Mouse (Mus musculus) liver (tissue): ENCODE results near the gene Hspb9.
A peak's percentile ranks its signal among the peaks of the same experiment; 100 is the strongest.

Experiments used
- DNase-seq: peaks from one replicate; pipeline ENCODE4 v3.0.0-alpha.2; 2020; ENCODE audit warnings: mixed read lengths

Hspb9 gene

DNA sequence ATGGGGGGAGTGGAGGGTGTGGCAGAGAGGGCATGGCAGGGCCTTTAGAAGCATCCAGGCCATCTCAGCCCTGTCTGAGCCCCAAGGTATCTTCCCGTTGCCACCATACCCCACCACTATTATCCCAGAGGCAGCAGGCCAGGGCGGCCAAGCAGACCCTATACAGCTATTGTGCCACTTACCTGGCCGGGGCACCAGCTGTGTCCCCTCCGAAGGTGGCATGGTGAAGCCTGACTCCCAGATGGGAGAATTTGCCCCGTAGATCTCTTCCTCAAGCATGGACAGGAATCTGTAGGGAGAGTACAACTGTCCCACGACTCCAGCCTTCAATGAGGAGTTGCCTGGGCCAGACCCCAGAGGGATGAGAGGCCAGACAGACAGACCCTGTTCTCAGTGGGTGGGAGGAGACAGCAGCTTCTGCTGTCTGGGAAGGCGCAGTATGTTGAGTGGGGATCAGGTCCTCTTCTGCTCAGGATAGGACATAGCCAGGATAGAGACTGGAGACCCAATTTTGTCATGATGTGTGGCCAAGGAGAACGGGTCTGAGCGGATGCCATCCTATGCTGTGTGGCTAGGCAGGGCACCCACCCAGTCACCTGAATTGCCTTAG, 4.3 kb upstream of the Hspb9 start:
- DNase-seq = no peak

DNA sequence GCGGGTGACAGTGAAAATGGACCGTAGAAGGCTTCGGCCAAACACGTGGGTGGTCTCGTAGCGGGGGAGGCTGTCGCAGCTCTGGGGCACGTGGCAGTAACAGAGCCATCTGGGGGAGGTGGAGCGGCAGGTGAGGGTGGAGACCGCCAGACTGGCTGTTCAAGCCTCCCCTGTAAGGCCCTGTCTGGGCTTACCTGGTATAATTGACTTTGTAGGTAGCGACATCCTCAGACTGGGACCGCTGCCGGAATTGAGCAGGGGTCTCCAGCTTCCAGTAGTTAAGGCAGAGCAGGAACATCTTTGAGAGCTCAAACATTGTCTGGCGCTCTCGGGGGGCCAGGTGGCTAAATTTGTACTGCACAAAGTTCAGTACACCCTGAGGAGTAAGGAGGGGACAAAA, 3.1 kb upstream of the Hspb9 start:
- no peak for DNase-seq

DNA sequence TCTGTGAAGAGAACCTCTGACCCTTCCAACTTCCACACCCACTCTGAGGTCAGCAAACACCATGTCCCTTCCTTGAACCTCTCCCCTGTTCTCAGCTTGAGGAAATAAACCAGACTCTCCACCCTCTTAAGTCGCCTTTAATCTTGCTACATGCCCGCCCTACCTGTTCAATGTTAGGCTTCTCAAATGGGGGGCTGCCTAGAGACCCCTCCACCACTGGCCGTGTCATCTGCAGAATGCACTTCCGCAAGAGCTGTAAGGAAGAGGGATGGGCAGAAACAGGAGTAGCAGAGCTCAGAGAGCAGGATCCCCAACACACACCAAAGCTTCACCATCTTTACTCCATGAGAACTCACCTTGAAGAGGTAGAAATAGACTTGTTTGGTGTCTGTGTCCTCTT, 2.7 kb upstream of the Hspb9 start:
- DNase-seq = no peak

DNA sequence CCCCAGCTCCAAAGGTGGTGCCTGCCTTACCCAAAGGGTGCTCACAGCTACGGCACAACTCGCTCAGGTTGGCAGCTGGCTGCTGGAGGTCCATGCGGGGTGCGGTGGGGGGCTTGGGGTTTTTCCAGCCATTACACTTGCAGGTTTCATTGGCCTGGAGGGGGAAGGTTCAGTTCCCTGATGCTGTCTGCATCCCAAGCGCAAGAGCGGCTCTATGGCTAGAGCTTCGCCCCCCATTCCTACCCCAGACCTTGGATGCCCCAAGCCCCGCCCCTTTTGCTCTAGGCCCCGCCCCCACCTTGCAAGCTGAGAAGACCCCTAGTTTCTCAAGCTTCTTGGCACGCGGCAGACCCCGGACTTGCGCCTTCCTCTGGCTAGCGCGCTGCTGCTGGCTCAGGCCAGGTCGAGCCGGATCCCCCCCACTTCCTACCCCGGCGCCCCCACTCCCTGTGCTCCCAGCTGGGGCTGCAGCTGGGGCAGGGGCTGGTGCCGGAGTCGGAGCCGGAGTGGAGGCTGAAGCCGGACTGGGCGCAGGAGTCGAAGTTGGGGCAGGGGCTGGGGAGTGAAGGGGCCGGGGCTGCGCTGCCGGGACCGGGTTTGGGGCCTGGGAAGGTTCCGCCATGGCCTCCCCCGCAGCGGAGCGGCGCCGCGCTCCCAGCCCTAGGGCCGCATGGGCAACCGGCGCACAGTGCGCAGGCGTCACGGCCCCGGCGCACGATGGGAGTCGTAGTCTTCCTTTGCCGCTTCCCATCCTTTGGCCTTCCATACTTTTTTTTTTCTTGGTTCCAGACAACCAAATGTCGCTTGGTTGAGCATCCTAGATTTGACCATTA, 1.7 kb upstream of the Hspb9 start, which contains the start of gene Kat2a:
Gene Kat2a, minus strand, starts transcription at position 683 of the 833 bp plus-strand sequence.
- DNase-seq = peak; percentile 82

DNA sequence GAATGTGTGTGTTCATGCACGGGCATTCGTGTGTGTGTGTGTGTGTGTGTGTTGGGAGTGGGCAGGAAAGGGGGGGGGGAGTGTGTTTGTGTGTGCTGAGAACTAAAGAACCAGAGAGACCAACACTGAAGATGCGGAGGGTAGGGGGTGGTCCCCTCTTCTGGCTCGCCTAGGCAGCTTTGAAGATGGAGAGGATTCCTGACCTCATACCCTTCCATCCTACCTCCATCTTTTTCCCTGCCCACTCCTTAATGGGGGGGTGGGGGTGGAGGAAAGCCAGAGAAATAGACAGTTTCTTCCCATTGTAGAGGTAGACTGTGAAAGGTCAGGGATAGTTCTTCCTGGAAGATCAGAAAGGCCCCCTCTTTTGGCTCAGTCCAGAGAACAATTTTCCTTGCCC, 476 bp upstream of the Hspb9 start:
- no peak for DNase-seq

DNA sequence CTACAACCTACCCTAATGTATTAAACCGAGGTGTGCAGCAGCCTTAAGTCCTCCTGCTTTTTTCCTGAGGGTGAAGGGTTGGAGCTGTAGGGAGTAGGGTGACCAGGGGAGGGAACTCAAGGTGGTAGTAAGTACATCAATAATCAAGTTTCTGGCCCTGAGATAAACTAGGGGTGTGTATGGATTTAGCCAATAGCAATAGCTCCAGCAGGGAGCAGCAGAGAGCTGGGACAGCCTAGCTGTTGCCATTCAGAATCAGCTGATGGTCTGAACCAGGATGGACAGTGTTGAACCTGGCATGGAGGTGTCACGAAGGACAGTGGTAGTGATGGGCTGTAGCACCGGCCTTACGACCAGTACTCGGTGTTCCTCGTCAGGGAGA, 875 bp downstream of the Hspb9 start:
- DNase-seq = peak; percentile 87

DNA sequence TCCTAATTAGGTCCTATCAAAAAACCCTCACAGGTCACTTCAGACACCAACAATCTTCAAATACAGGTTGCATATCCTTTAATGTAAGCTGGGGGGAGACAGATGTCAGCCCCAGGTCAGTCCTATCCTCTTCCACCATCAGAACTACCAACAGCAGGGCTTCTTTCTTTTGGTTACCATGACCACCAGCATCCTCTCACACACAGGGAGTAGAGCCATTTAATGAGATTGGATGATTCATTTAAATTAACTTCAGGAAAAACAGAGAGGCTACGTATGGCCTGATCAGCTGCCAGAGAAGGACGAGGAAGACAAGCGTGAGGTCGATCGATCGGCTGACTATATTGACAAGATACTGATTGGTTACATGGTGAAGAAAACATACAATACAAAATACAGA, 1.3 kb downstream of the Hspb9 start:
- DNase-seq = no peak

DNA sequence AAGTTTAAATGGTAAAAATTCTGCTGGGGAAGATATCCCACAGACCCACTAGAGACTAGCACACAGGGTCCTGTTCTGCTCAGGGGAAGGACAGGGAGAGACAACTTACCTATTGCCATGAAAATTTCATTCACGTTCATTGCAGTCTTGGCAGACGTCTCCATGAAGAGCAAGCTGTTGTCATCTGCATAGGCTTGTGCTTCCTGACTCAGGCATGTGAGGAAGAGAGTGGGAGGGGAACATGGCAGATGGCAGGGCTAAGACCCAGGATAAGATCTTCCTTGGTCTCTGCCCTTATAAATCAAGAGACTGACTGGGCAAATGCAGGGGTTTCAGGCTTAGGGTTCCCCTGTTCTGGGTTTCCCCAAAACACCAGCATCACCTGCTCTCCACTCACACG, 3.0 kb downstream of the Hspb9 start:
- DNase-seq = no peak

DNA sequence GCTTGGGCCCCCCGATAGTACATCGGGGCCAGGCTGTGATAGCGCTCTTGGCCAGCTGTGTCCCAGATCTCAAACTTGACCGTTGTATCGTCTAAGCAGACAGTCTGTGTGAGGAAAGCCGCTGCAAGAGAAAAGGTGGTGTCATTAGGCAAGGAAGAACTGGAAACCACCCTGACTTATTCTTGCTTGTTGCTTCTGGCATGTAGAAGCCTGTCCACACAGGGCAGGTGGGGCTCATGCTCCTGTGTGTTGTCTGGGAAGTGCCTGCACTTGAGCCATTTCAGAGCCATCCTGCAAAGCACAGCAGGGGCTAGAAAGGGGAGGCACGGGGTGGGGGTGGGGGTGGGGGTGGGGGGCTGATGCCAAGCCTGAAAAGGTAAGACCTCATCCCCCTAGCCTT, 4.8 kb downstream of the Hspb9 start:
- DNase-seq = no peak

DNA sequence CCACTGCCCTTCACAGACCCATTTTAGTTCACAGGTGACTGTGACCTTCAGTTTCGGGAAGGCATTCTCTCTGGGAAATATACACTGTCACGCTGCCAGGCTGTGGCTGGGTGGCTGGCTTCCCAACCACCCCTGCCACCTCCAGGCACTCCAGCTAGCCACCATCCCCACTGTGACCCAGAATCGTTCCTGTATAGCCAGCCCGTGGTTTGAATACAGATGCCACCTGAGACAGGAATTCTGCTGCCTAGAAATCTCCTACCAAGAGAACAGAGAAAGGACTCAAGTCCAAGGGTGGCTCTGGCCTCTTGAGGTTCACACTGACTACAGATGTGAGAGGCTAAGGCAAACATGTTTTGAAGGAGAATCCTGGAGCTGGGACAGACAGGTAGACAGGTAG, 5.2 kb downstream of the Hspb9 start:
- no peak for DNase-seq

DNA sequence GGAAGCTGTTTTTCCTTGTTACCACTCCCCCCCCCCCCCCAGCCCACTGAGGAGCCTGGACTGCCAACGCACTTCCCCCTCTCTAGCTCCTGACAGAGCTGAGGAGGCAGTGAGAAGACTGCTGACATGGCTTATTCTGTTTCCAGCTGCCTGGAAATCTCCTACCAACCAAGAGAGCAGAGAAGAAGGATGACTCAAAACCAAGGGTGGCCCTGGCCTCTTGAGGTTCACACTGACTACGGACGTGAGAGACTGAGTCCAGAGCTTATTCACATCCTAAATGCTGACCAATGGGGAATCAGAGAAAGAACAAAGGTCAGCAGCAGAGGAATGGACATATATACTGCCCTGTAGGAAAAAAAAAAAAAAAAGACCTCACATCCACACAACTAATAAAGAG, 5.7 kb downstream of the Hspb9 start:
- DNase-seq = no peak

DNA sequence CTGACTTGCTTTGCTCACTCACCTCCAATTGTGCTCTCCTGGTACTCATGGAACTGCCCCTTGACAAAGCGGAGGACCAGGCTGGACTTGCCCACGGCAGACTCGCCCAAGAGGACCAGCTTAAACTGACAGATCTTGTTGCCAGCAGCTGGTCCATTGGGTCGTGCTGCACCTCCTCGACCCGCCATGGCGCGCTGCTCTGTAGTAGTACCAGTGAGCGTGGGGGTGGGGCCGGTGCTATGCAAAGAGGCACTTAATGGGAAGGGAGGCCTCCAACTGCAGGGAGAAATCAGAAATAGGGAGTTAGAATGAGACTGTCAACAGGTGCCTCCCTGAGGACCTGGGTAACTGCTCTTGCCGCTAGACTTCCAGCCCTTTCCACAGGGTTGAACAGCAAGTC, 6.2 kb downstream of the Hspb9 start:
- no peak for DNase-seq

DNA sequence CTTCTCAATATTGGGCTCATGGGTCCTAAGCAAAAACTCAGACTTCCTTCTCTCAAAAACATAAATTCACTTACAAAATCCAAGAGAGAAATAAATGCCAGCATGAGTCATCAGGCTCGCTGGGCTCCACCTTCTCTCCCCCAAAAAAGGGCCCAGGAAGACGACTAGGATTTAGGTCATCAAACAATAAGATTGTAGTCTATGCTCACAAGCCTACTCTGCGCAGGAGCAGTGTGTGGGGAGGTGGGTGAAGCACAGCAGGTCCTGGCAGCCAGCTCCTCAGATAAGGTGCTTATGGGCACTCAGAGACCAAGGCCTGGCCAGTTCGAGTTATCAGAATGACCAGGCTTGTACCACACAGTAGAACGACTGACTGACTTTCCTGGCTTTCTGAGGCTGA, 6.7 kb downstream of the Hspb9 start:
- DNase-seq = no peak

DNA sequence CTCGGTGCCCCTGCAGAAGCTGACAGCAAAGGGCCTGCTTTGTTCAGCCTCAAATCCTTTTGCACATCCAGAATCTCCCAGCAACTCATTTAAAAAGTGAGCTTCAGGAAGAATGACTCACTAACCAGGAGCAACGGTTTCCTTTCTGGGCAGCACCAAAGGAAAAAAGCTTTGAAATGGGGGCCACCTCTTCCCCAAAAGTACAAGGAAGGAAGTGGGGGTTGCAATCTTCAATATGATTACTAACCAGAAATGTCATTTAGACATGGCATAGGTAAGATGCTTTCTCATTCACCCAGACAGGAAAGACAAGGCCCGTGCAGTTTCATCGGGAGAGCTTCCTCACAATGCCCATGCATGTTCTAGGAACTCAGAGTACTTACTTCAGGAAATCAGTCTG, 7.6 kb downstream of the Hspb9 start:
- no peak for DNase-seq

DNA sequence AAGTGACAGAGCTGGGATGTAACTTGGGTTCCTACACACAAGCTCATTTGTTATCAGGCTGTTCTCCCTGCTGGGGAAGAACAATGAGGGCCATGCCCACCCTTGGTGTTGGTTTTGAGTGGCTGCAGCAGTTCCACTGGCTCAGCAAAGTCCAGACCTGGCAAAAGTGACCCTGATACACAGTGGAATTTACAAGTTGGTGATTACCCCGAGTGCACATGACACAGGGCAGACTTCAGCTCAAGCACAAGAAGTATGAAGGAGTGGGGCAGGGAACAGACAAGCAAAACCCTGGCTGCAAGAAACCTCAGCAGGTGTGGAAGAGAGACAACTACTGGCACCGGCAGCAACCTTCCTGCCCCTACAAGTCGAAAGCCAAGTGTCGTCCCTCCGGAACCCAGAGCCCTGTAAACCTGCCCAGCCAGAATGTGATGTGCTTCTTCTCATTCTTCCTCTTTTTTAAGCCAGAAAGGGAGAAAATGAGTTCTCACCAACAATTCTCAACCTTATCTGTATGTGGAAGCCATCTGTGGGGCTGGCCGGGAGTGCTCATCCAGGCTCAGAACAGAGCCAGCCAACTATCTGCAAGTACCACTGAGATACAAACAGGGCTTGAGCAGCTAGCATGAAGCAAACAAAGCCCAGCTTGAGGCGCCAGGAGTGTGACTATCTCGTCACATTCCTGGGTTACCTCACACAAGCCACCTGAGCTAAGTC, 8.3 kb downstream of the Hspb9 start:
- DNase-seq = no peak

DNA sequence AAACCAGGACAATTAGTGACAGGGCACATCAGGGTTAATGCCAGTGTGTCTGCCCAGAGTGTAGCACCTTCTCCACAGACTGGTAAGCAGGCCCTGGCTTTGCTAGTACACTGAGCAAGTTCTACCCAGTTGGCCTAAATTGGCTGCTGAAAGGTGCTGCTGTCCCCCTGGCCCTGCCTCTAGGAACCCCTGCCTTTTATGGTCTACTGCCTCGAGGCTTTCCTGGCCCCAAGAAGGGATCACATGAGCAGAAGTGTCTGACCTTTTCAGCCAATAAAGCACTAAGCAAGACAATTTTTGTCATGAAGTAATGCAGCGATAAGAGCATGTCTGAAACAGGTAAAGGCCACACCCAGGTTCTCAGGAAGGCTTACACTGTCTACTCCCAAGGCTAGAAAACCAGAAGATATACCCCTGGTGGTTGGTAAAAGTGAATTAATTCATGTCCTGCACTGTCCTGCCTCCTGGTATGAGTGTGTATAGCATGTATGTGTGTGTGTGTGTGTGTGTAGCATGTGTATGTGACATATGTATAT, 8.9 kb downstream of the Hspb9 start:
- no peak for DNase-seq

DNA sequence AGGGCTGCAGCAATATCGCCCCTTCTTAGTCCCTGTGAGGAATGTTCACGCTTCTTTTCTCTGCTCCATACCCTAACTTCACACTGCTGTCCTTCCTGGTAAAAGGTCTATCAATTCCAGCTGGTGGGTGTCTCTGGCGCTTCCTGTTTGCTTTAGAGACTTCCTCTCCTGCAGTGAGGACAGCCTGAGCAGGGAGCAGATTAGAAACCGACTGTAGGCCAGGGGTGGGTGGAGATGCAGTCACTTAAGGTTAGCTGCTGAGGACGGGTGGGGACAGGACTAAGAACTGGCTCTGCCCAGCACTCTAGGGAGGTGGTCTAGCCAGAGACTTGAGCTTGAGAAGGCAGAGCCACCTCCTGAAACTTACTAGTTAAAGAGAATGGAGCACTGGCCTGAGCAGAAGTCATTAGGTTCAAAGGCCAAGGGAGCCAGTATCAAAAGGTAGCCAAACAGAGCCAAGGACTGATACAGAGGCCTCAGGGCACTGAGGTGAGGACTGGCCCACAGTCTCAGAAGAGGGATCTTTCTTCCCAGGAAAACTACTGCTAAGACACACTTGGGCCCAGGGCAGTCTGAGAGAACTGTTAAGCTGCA, 11.4 kb downstream of the Hspb9 start:
- no peak for DNase-seq

DNA sequence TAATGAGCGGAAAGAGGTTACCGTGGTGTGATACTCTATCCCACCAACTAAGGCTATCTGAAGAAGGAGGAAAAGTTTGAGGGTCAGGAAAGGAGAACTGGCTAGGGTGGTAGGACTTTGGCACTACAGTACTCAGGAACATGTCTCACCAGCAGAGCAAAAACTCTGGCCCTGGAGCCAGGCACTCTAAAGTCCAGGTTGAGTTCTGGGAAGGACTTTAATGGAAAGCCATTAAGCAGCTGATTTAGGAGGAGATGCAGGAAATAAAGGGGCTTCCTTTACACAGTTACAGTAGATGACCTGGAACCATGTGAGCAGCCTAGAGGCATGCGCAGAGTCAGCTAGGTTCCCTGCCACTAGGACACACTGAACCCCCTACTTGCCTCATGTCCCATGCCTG, 13.6 kb downstream of the Hspb9 start:
- no peak for DNase-seq

DNA sequence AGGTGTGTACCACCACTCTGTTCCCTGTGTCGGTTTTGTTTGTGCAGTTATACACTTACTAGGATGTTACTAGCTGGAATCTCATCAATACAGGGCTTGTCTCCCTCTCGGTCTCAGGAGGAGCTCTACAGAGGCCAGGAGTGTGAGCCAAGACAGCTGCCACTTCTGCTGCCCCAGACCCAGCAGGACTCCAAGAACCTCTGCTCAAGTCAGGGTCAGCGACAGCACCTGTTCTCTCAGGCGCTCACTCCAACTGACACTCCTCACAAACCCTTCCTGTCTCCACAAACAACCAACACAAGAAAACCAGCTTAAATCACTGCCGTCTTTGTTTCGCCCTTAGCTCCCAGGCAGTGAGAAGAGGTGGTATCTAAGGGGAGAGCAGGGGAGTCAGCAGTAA, 15.0 kb downstream of the Hspb9 start:
- no peak for DNase-seq

DNA sequence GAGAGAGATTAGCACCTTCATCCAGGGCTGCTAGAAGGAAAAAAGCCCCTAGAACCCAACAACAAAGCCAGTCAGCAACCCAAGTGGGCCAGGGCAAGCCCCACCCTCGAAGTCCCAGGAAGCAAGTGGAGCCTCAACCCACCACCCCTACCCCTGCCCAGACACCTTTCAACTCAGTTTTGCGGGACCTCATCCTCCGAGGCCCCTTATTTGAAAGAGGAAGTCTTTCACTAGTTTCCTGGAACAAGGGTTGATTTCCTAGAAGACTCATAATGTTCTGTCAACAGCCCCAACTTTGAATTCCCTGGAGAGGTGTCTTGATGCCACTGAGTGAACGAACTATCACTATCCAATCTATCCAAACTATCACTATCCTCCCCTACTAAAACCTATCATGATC, 16.3 kb downstream of the Hspb9 start:
- DNase-seq = no peak

DNA sequence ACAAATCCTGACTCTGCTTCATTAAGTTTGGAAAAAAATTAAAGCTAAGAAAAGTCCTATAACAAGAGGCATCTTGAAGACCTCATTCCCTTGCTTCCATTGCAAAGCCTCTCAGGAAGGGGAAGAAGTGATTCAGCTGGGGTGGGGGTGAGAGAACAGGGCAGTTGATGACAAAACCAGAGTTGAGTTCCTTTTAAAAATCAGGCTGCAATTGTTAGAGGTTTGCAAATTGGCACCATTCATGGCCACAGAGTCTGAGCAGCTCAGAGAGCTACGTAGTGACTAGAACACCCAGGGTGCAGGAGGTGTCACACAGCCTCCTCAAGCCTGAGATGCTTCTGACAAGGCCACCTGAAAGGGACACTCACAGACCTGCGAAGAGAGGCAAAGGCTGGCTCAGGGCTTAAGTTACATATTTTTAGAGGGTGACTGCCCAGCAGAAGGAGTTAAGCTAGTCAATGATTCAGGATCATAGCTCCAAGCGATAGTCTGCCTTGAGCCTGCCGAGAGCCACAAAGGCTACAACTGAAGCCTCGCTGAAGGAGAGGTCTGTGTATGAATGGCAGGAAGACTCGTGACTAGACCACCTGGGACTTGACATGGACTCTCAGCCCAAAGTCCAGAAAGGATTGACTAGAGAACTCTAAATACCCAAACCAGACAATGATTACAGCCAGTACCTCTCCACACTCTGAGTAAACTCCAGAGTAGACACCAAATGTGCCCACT, 17.0 kb downstream of the Hspb9 start:
- no peak for DNase-seq

DNA sequence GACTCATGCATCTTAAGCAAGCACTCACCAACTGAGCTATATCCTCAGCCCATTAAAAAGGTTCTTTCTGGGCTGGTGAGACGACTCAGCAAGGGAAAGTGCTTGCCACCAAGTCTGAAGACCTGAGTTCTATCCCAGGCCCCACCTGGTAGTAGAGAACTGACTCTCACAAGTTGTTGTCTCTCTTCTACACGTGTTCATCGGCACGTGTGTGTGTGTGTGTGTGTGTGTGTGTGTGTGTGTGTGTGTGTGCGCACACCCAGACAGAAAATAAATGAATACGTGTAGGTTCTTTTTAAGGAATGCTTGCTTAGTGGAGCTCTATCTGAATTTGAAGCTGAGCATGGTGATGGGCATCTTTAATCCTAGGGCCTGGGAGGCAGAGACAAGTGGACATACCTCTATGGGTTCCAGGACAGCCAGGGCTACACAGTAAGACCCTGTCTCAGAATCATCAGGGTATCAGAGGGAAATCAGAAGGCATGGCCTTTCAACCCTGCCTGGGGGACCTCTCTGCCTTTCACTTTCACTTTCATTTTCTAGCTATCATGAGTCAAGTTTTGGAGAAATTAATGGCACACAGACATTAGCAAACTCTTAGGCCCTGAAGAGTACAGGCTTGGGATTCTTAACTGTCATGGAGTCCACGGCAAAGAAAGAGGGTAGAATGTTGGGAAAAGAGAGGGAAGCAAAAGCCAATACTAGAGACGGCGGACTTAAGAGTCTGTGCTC, 21.6 kb downstream of the Hspb9 start:
- DNase-seq = no peak
